Mouse (Mus musculus): ENCODE measurements around the gene Stk32b. TPM values are rescaled to one million over a fixed set of nuclear protein-coding genes. Genes with fewer than 3 reads are reported as not detected.

The Stk32b gene
- polyA plus RNA-seq, 1 experiment, result 0.88 TPM

DNA sequence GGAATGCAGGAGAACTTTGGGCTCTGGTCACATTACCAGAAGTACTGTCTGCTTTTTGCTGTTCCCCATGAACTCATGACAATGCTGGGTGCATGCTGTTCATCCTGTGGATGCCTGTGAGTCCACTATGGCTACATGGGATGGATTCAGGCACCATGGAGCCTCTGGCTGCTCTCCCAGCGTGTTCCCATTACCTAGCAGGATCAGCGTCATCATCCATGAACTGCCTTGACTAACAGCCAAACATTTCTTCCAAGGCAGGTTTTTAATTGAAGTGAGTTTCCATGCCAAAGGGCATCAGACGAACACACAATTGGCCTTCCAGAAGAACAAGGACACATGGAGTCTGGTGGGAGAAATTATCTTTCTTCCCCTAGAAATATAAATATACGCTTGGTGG lies 245.4 kb downstream of the Stk32b start:
- no peak for TF ChIP-seq CTCF (IDR thresholded peaks at IDR 0.05; ENCODE audit: extremely low read depth, insufficient read depth, low read length)
- TF ChIP-seq POLR2A (IDR thresholded peaks at IDR 0.05; ENCODE audit: extremely low read depth, insufficient read depth, low read length), result no peak

GRCm38 (mm10) chr5:37469031-37469430 lies 247.9 kb downstream of the Stk32b start:
- H3K4me3 ChIP-seq (ENCODE audit: insufficient read depth, low read length), result no peak overlapping the region
- H3K4me1 ChIP-seq (ENCODE audit: control insufficient read depth, insufficient read depth, low read length), result no peaks in the 10 kb centered on the region
- H3K27ac ChIP-seq (ENCODE audit: insufficient read depth, low read length), result no peak overlapping the region
- TF ChIP-seq POLR2A (IDR thresholded peaks at IDR 0.05; ENCODE audit: extremely low read depth, insufficient read depth, low read length) (no peak), CTCF (IDR thresholded peaks at IDR 0.05; ENCODE audit: extremely low read depth, insufficient read depth, low read length) (no peak)

More for the DNA sequence above, 245.4 kb downstream of the Stk32b start:
- Histone ChIP-seq H3K27ac (ENCODE audit: insufficient read depth, low read length) (no peak overlapping the region), H3K4me3 (ENCODE audit: insufficient read depth, low read length) (no peak overlapping the region), H3K4me1 (ENCODE audit: control insufficient read depth, insufficient read depth, low read length) (no peaks in the 10 kb centered on the region)

DNA sequence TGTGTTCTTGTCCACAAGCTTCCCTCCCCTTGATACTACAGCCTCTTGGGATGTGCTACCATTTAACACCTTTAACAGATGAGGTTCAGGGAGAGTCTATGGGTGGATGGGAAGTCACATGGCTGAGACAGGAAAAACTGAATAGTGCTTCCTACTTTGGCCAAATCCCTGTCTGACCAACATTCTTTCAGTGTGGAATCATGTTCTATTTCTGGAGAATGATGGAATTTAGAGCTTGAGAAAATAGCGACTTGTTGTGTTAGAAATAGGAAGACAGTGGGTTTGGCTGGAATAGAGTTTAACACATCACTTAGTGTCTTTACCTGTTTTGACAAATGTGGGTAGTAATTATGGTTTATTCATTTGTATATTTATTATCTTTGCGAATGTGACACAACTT lies 249.3 kb downstream of the Stk32b start:
- Histone ChIP-seq H3K4me3 (ENCODE audit: insufficient read depth, low read length) (no peak overlapping the region), H3K27ac (ENCODE audit: insufficient read depth, low read length) (no peak overlapping the region), H3K4me1 (ENCODE audit: control insufficient read depth, insufficient read depth, low read length) (no peaks in the 10 kb centered on the region)
- TF ChIP-seq CTCF (IDR thresholded peaks at IDR 0.05; ENCODE audit: extremely low read depth, insufficient read depth, low read length) (no peak), POLR2A (IDR thresholded peaks at IDR 0.05; ENCODE audit: extremely low read depth, insufficient read depth, low read length) (no peak)

DNA sequence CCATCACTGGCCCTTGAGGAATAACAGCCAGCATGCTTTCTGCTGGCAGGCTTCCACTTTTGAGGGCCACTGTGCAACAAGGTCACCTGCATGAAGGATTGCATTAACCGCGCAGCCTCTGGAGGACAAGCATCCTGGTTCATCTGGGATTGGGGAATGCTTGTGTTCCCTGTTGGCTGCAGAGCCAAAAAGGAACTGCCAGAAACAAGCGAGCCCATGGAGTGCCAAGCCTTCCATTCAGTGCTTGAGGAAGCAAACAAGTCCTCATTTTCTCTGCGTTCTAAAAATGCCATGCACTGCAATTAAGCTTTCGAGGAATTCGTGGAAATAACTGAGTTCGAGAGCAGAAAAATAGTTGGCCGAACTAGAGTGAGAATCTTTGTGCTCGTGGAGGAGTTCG lies 251.5 kb downstream of the Stk32b start:
- Histone ChIP-seq H3K4me3 (ENCODE audit: insufficient read depth, low read length) (no peak overlapping the region), H3K27ac (ENCODE audit: insufficient read depth, low read length) (no peak overlapping the region), H3K4me1 (ENCODE audit: control insufficient read depth, insufficient read depth, low read length) (no peaks in the 10 kb centered on the region)
- TF ChIP-seq POLR2A (IDR thresholded peaks at IDR 0.05; ENCODE audit: extremely low read depth, insufficient read depth, low read length) (no peak), CTCF (IDR thresholded peaks at IDR 0.05; ENCODE audit: extremely low read depth, insufficient read depth, low read length) (no peak)

DNA sequence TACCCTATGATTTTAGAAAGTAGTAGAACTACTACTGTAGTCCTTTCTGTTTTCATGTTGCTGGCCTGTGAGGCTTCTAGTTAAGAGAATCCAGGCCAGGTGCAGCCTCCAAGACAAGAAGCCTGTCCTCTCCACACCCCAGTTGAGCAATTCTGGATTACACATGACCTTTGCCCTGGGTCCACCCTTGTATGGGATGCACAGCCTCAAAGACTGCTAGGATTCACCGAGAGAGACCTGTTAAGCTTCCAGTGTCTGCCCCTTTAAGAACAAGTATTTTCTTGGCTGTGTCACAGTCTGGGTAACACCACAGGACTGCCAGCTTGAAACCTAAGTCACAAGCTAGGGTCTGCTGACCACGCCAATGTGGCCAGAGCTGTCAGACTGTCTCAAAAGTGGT lies 258.7 kb downstream of the Stk32b start:
- H3K27ac ChIP-seq (ENCODE audit: insufficient read depth, low read length), result no peak overlapping the region
- TF ChIP-seq CTCF (IDR thresholded peaks at IDR 0.05; ENCODE audit: extremely low read depth, insufficient read depth, low read length) (no peak), POLR2A (IDR thresholded peaks at IDR 0.05; ENCODE audit: extremely low read depth, insufficient read depth, low read length) (no peak)
- no peaks in the 10 kb centered on the region for H3K4me1 ChIP-seq (ENCODE audit: control insufficient read depth, insufficient read depth, low read length)
- no peak overlapping the region for H3K4me3 ChIP-seq (ENCODE audit: insufficient read depth, low read length)

DNA sequence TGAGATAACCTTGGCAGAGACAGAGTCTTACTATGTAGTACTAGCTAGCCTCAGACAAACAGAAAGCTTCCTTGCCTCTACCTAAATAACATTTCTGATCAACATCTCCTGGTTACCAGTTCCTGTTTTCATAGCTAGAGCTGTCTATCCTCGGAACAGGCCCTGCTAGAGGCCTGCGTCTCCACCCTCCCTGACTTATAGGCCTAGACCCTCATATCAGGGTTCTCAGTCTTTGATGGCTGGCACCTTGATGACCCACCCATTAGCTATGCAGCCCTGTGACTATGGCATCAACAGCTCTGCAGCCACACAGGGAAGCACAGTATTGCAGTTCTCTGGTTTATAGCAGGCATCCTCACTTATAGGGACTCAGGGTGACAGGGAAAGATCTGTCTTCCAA lies 259.1 kb downstream of the Stk32b start:
- Histone ChIP-seq H3K4me3 (ENCODE audit: insufficient read depth, low read length) (no peak overlapping the region), H3K27ac (ENCODE audit: insufficient read depth, low read length) (no peak overlapping the region), H3K4me1 (ENCODE audit: control insufficient read depth, insufficient read depth, low read length) (no peaks in the 10 kb centered on the region)
- no peak for TF ChIP-seq CTCF (IDR thresholded peaks at IDR 0.05; ENCODE audit: extremely low read depth, insufficient read depth, low read length)
- no peak for TF ChIP-seq POLR2A (IDR thresholded peaks at IDR 0.05; ENCODE audit: extremely low read depth, insufficient read depth, low read length)

DNA sequence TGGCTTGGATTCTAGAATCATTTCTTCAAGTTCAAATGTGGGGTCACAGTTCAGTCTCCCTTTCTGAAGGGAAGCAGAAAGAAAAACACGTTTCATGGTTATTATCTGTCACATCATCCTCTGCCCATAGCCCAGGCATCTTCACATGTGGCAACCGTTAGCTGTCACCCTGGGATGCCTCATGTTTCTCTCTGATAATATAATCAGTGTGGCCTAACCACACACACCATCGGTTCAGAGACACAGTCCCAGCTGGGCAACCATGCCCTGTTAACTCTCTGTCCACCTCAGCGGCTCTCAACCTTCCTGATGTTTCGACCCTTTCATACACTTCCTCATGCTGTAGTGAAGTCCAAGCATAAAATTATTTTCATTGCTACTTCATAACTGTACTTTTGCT lies 259.8 kb downstream of the Stk32b start:
- H3K27ac ChIP-seq (ENCODE audit: insufficient read depth, low read length), result no peak overlapping the region
- no peak for TF ChIP-seq POLR2A (IDR thresholded peaks at IDR 0.05; ENCODE audit: extremely low read depth, insufficient read depth, low read length)
- no peak for TF ChIP-seq CTCF (IDR thresholded peaks at IDR 0.05; ENCODE audit: extremely low read depth, insufficient read depth, low read length)
- no peaks in the 10 kb centered on the region for H3K4me1 ChIP-seq (ENCODE audit: control insufficient read depth, insufficient read depth, low read length)
- H3K4me3 ChIP-seq (ENCODE audit: insufficient read depth, low read length), result no peak overlapping the region

DNA sequence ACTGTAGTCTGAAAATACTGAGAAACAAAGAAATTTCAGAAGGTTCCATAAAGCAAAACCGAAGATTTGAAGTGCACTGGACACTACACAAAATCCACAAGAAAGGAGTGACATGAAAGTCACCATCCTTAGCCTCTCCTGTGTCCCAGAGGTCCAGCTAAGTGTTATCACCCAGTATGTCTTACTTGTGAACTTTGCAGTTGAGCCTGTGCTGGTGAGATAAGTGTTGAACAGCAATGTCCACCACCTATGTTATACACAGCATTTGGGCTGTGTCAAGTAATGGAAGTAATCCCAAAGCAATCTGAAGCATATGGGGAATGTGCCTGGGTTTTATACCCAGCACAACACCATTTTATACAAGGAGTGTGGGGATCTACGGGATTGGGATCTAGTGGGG lies 260.4 kb downstream of the Stk32b start:
- Histone ChIP-seq H3K4me1 (ENCODE audit: control insufficient read depth, insufficient read depth, low read length) (no peaks in the 10 kb centered on the region), H3K27ac (ENCODE audit: insufficient read depth, low read length) (no peak overlapping the region), H3K4me3 (ENCODE audit: insufficient read depth, low read length) (no peak overlapping the region)
- TF ChIP-seq POLR2A (IDR thresholded peaks at IDR 0.05; ENCODE audit: extremely low read depth, insufficient read depth, low read length) (no peak), CTCF (IDR thresholded peaks at IDR 0.05; ENCODE audit: extremely low read depth, insufficient read depth, low read length) (no peak)

DNA sequence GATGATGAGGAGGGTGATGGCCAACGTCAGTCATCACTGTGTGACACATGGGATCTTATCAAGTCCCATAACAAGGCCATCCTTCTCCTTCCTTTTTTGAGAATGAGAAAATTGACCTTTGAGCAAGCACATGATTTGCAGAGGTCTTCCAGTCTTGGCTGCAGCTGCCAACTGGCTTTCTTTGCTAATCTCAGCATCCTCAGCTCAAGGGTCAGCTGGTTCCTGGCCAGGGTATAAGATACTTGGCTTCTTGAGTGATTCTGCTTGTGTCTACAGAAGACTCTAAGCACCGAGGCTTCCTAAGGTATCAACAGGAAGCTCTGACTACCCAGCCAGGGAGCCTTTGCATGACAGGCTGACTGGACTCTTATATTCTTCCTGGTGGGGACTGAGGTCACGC lies 269.4 kb downstream of the Stk32b start:
- Histone ChIP-seq H3K4me1 (ENCODE audit: control insufficient read depth, insufficient read depth, low read length) (no peaks in the 10 kb centered on the region), H3K4me3 (ENCODE audit: insufficient read depth, low read length) (no peak overlapping the region), H3K27ac (ENCODE audit: insufficient read depth, low read length) (no peak overlapping the region)
- TF ChIP-seq CTCF (IDR thresholded peaks at IDR 0.05; ENCODE audit: extremely low read depth, insufficient read depth, low read length), result no peak
- no peak for TF ChIP-seq POLR2A (IDR thresholded peaks at IDR 0.05; ENCODE audit: extremely low read depth, insufficient read depth, low read length)

- Histone ChIP-seq H3K4me1 (ENCODE audit: control insufficient read depth, insufficient read depth, low read length) (no peaks in the 10 kb centered on the region), H3K4me3 (ENCODE audit: insufficient read depth, low read length) (no peak overlapping the region), H3K27ac (ENCODE audit: insufficient read depth, low read length) (no peak overlapping the region)
- TF ChIP-seq CTCF (IDR thresholded peaks at IDR 0.05; ENCODE audit: extremely low read depth, insufficient read depth, low read length) (no peak), POLR2A (IDR thresholded peaks at IDR 0.05; ENCODE audit: extremely low read depth, insufficient read depth, low read length) (no peak)
These were observed 274.2 kb downstream of the Stk32b start for GRCm38 (mm10) chr5:37442767-37443166.

DNA sequence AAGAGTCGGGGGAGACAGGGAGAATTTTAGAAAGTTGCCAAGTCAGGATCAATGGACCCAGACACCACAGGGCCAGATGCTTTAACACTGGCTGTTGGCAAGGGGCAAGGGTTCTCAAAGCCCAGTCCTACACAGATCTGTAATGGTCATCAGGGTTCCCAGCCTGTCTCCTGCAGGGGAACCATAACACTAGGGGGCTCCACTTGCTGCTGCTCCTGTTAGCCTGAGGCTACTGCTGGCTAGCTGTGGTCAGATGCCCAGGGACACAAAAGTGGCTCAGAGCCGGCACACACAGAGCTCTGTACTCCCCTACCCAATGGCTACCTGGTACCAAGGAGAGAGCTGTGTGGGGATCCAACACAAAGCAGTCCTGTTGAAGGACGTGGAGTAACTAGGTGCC lies 281.6 kb downstream of the Stk32b start:
- no peak overlapping the region for H3K4me3 ChIP-seq (ENCODE audit: insufficient read depth, low read length)
- no peak for TF ChIP-seq POLR2A (IDR thresholded peaks at IDR 0.05; ENCODE audit: extremely low read depth, insufficient read depth, low read length)
- no peak for TF ChIP-seq CTCF (IDR thresholded peaks at IDR 0.05; ENCODE audit: extremely low read depth, insufficient read depth, low read length)

More for the DNA sequence above, 281.6 kb downstream of the Stk32b start:
- Histone ChIP-seq H3K4me1 (ENCODE audit: control insufficient read depth, insufficient read depth, low read length) (no peaks in the 10 kb centered on the region), H3K27ac (ENCODE audit: insufficient read depth, low read length) (no peak overlapping the region)

Data from cortical plate, adult 2 months (tissue).